Mouse (Mus musculus) layer of hippocampus, adult 2 months (tissue): ENCODE results near the gene Rubcnl. TPM values are rescaled to one million over a fixed set of nuclear protein-coding genes. Genes with fewer than 3 reads are reported as not detected.
A peak's percentile ranks its signal among the peaks of the same experiment; 100 is the strongest.

Experiments used
- DNase-seq, 2 experiments: peaks; one replicate each; pipeline ENCODE4 v3.0.0; 2022; ENCODE audit warnings: low spot score in 2 of 2
- H3K27ac ChIP-seq: fragments of 200-600 bp; 2 replicates; pipeline ENCODE4 v1.8.1; 2022
- H3K4me3 ChIP-seq: fragments of 200-600 bp; 2 replicates; pipeline ENCODE4 v1.8.1; 2022; ENCODE audit warnings: mild to moderate bottlenecking
- CTCF ChIP-seq: fragments of 200-600 bp; conservative IDR thresholded peaks from 2 replicates; pipeline ENCODE4 v1.8.1; 2022; ENCODE audit warnings: antibody characterized with exemption, mild to moderate bottlenecking, moderate library complexity
- long read RNA-seq, 2 experiments: library from polyadenylated mRNA; stranded (forward); transcript quantifications; one replicate each; pipeline ENCODE4 v2.0.0; 2021; ENCODE audit warnings: borderline mapping rate in 2 of 2
- total RNA-seq, 2 experiments: library from RNA; stranded (reverse); gene quantifications; 2 replicates each; pipeline ENCODE4 v1.2.3; 2021

Gene Rubcnl
- total RNA-seq: 1 to 10 TPM; 1.4 TPM
- long read RNA-seq, experiment 1, partial matches to known transcripts: 0 of 2 reads
- long read RNA-seq, experiment 1, other reads (novel, unspliced or antisense): 1 of 2 reads
- long read RNA-seq, experiment 2, partial matches to known transcripts: 0 of 2 reads
- long read RNA-seq, experiment 2, other reads (novel, unspliced or antisense): 2 of 2 reads

- peak within 1 kb of the TSS; percentile 19 for H3K27ac ChIP-seq
- peak within 1 kb of the TSS; percentile 73 for H3K4me3 ChIP-seq
- TF ChIP-seq CTCF: peak; percentile 93
- DNase-seq: peak; percentile 62 to 75
Observed at GRCm38 (mm10) chr14:75015856-75016714, at the start of gene Rubcnl. Gene Rubcnl (plus strand): TSS chr14:75016027.

- DNase-seq: no peak
- Histone ChIP-seq H3K27ac (0 out of 2 replicates have a peak overlapping the region, but pooled peaks have one; percentile 14), H3K4me3 (no peak overlapping the region)
- no peak for TF ChIP-seq CTCF
Observed at GRCm38 (mm10) chr14:74972216-74972615, 43.6 kb upstream of the Rubcnl start.

DNA sequence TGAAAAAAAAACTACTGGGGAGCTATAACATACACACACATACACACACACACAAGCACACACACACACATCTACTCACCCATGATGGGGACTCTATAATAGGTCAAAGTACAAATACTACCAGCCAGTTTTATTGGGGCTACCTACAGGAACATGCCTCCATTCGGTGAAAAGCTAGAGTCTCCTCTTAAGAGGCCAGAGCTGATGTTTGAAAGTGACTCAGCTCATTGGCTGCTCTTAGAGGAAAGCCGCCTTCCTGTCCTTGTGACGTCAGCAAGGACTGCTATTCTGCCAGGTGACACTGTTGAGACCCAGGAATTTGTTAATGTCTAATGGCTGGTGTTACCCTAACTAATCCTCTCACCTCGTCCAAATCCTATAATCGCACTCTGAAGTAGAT lies 43.1 kb upstream of the Rubcnl start:
- DNase-seq: no peak
- no peak for TF ChIP-seq CTCF
- Histone ChIP-seq H3K27ac (no peak overlapping the region), H3K4me3 (no peak overlapping the region)

DNA sequence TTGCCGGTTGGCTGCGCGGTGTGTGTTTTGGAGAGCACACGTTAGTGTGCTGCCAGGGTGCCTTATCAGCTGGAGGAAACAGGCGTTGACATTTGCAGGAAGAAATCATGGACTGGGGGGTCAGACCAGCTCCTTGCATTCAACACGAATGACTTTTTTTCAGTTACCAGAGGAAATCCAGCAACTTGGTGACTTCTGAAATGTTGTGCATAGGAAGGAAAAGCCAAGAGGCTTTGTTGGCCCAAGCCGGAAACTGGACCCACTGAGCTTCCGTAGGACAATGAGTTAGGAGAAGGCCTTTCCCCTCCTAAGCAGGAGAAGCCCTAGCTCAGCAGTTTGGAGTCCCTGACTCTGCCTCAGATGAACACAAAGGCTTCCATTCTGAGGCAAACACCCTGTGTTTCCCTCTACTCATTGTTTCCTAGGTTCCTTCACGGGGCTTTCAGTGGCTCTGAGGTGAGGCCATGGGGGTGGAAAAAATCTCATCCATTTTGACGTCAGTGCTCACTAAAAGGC lies 41.6 kb upstream of the Rubcnl start:
- TF ChIP-seq CTCF: no peak
- no peak for DNase-seq
- H3K27ac ChIP-seq: no peak overlapping the region
- no peak overlapping the region for H3K4me3 ChIP-seq

- TF ChIP-seq CTCF: no peak
Observed at GRCm38 (mm10) chr14:74976972-74977371, 38.9 kb upstream of the Rubcnl start.

GRCm38 (mm10) chr14:74981016-74981415 lies 34.8 kb upstream of the Rubcnl start:
- no peak overlapping the region for H3K4me3 ChIP-seq
- no peak for DNase-seq
- no peak for TF ChIP-seq CTCF
- H3K27ac ChIP-seq: no peak overlapping the region

More at GRCm38 (mm10) chr14:74976972-74977371, 38.9 kb upstream of the Rubcnl start:
- DNase-seq: no peak
- Histone ChIP-seq H3K4me3 (no peak overlapping the region), H3K27ac (no peak overlapping the region)

DNA sequence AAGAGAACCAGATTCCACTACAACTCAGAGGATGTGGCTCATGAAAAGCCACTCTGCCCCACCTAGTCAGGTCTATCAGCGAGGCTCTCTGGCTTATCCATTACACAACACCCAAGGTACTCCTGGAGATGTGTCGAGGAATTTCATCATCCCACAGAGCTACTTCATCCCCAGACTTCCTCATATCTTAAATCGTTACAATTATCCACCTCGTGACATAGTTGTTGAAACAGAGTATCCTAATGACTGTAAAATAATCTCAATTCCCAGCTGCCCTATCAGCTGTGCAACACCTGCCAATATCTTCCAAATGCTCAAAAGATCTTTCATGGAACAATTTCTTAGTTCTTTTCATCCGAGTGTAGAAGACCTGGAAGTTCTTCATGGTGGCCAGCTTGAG lies 32.7 kb upstream of the Rubcnl start:
- Histone ChIP-seq H3K27ac (no peak overlapping the region), H3K4me3 (no peak overlapping the region)
- no peak for DNase-seq
- TF ChIP-seq CTCF: no peak

DNA sequence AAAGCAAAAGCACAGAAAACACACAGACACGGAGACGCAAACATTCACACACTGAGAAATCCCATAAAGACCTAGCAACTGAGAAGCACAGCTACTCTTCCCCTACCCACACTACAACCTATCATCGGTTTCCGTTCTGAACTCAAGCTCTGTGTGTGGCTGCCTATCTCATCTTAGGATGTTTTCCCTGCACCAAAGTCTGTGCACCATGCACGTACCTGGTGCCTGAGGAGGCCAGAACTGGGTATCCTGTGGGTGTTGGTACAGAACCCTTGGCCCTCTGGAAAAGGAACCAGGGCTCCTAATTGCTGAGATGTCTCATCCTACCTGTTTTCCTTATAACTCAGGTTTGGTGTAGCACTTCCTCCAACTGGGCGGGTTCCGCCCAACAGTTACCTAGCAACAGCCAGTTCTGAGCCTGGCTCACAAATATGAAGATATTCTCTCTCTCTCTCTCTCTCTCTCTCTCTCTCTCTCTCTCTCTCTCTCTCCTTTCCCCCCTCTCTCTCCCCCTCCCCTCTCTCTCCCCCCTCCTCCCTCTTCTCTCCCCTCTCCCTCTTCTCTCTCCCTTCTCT lies 30.9 kb upstream of the Rubcnl start:
- no peak for DNase-seq
- no peak for TF ChIP-seq CTCF
- Histone ChIP-seq H3K27ac (no peak overlapping the region), H3K4me3 (no peak overlapping the region)

GRCm38 (mm10) chr14:74985658-74986057 lies 30.2 kb upstream of the Rubcnl start:
- H3K4me3 ChIP-seq: no peak overlapping the region
- TF ChIP-seq CTCF: no peak
- H3K27ac ChIP-seq: no peak overlapping the region
- no peak for DNase-seq

GRCm38 (mm10) chr14:74986527-74986926 lies 29.3 kb upstream of the Rubcnl start:
- no peak for DNase-seq
- Histone ChIP-seq H3K27ac (no peak overlapping the region), H3K4me3 (no peak overlapping the region)
- TF ChIP-seq CTCF: no peak

GRCm38 (mm10) chr14:74989322-74989721 lies 26.5 kb upstream of the Rubcnl start:
- Histone ChIP-seq H3K27ac (no peak overlapping the region), H3K4me3 (no peak overlapping the region)
- TF ChIP-seq CTCF: no peak
- DNase-seq: no peak

- no peak for DNase-seq
- no peak for TF ChIP-seq CTCF
- H3K4me3 ChIP-seq: no peak overlapping the region
- no peak overlapping the region for H3K27ac ChIP-seq
Observed at GRCm38 (mm10) chr14:74989909-74990308, 25.9 kb upstream of the Rubcnl start.

- peak; percentile 40 to 57 for DNase-seq
Observed at GRCm38 (mm10) chr14:74990504-74990903, 25.3 kb upstream of the Rubcnl start.

More at GRCm38 (mm10) chr14:74990504-74990903, 25.3 kb upstream of the Rubcnl start:
- H3K27ac ChIP-seq: no peak overlapping the region
- no peak overlapping the region for H3K4me3 ChIP-seq
- peak; percentile 80 for TF ChIP-seq CTCF
